Mouse (Mus musculus) neural tube, embryonic 14.5 days (tissue): ENCODE measurements around the gene Pak1ip1. TPM values are rescaled to one million over a fixed set of nuclear protein-coding genes. Genes with fewer than 3 reads are reported as not detected.
"Not testable (repeated sequence)": the region's sequence is repeated elsewhere in the genome, so short reads cannot be mapped to it uniquely, and the experiment has no call there.

ENCODE experiments used
- ATAC-seq: fragments of 200-750 bp; cut with Nextera tagmentation; 2 replicates; pipeline ENCODE4 v1.8.0; 2017; ENCODE audit warnings: low read depth, mild to moderate bottlenecking, moderate TSS enrichment, moderate library complexity
- H3K27ac ChIP-seq: fragments of 300-500 bp; sonication (generic); 2 replicates; pipeline ENCODE4 v1.5.1; 2014; ENCODE audit warnings: low read depth, mild to moderate bottlenecking, control low read depth, low read length, moderate library complexity, mixed read lengths
- H3K27me3 ChIP-seq: fragments of 300-500 bp; sonication (generic); 2 replicates; pipeline ENCODE4 v1.6.1; 2014; ENCODE audit warnings: low read length; ENCODE audit not compliant: control insufficient read depth, insufficient read depth
- H3K36me3 ChIP-seq: fragments of 300-500 bp; sonication (generic); 2 replicates; pipeline ENCODE4 v1.6.1; 2014; ENCODE audit warnings: low read length, mixed read lengths; ENCODE audit not compliant: control insufficient read depth, insufficient read depth
- H3K4me1 ChIP-seq: fragments of 300-500 bp; sonication (generic); 2 replicates; pipeline ENCODE4 v1.6.1; 2014; ENCODE audit warnings: low read length; ENCODE audit not compliant: control insufficient read depth, insufficient read depth
- H3K4me2 ChIP-seq: fragments of 300-500 bp; sonication (generic); 2 replicates; pipeline ENCODE4 v1.6.1; 2014; ENCODE audit warnings: mild to moderate bottlenecking, low read depth, low read length, control low read depth
- H3K4me3 ChIP-seq: fragments of 300-500 bp; sonication (generic); 2 replicates; pipeline ENCODE4 v1.5.1; 2014; ENCODE audit warnings: low read depth, low read length, control low read depth, mixed read lengths
- H3K9ac ChIP-seq: fragments of 300-500 bp; sonication (generic); replicated peaks from 2 replicates; pipeline ENCODE4 v1.6.1; 2014; ENCODE audit warnings: low read depth, mild to moderate bottlenecking, control low read depth, low read length, mixed read lengths
- H3K9me3 ChIP-seq: fragments of 300-500 bp; sonication (generic); 2 replicates; pipeline ENCODE4 v1.6.1; 2016; ENCODE audit warnings: low read length; ENCODE audit not compliant: control insufficient read depth
- WGBS: fragments of 180-500 bp; shearing (Covaris S2); extraction: QIAGEN DNeasy Blood & Tissue Kit; methylation state at CpG from one replicate; pipeline ENCODE4 v1.1.7; 2014; 5-methylcytosine and 5-hydroxymethylcytosine counted together
- polyA plus RNA-seq: library from polyadenylated mRNA; unstranded; fragments of >200 nt; fragmentation: Nextera tagmentation; extraction: Ambion mirVana; gene quantifications from 2 replicates; pipeline ENCODE4 v1.2.1, GENCODE M21; 2014

Pak1ip1 gene
- polyA plus RNA-seq, 1 experiment from 2014 or later = 55.5 TPM

DNA sequence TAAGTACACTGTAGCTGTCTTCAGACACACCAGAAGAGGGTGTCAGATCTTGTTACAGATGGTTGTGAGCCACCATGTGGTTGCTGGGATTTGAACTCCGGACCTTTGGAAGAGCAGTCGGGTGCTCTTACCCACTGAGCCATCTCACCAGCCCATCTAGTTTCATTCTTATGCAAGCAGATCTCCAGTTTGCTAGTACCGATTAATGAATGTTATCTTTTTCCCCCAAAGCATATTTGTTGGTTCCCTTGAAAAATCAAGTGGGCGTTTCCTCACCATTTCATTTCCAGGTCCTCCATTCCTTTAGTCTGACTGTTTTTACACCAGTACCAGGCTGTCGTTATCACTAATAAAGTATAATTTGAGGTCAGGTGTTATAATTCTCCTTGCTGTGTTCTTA lies 2.3 kb upstream of the Pak1ip1 start:
- not testable (repeated sequence) for H3K27me3 ChIP-seq, H3K9ac ChIP-seq, H3K4me3 ChIP-seq, H3K4me2 ChIP-seq, ATAC-seq, H3K4me1 ChIP-seq, H3K9me3 ChIP-seq, H3K36me3 ChIP-seq, H3K27ac ChIP-seq
- WGBS = 95% methylated on average over 5 of the region's 5 CpGs

DNA sequence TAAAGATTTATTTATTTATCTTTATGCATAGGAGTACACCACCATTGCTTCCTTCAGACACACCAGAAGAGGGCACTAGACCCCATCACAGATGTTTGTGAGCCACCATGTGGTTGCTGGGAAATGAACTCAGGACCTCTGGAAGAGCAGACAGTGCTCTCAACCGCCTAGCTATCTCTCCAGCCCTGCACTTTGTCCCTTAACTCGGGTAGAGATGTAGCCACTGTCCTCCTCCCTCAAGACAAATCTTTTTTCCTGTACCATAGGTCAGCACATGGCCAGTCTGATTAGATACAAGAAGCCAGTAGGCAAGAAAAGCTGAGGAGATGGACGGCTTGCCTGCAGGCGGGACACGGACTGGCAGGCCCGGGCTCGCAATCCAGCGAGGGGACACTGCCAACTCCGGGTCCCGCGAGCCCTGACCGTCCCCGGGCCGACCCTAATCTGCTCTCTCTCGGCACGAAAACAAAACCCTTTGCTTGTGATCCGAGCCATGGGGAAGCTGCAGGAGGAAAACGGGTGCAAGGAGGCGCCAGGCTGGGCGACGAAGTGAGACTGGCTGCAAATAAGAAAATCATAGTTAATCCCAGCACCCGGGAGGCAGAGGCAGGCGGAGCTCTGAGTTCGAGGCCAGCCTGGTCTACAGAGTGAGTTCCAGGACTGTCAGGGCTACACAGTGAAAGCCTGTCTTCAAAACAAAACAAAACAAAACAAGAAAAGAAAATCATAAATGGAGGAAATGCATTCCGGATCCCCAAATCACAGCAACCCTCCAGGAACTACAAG lies 490 bp upstream of the Pak1ip1 start:
- Histone ChIP-seq H3K36me3 (peaks cover 2% of the 10 kb centered on the region; the same call in 1 of the 2 replicates), H3K4me3 (peak overlapping the region; percentile 77), H3K9me3 (no peaks in the 10 kb centered on the region), H3K27me3 (no peaks in the 10 kb centered on the region), H3K4me2 (peak overlapping the region; percentile 93), H3K9ac (peak overlapping the region; percentile 73), H3K27ac (peak overlapping the region; percentile 97), H3K4me1 (peaks cover 4% of the 10 kb centered on the region; the same call in 1 of the 2 replicates)
- WGBS = 1% methylated on average over 25 of the region's 25 CpGs
- ATAC-seq = peak; percentile 51

DNA sequence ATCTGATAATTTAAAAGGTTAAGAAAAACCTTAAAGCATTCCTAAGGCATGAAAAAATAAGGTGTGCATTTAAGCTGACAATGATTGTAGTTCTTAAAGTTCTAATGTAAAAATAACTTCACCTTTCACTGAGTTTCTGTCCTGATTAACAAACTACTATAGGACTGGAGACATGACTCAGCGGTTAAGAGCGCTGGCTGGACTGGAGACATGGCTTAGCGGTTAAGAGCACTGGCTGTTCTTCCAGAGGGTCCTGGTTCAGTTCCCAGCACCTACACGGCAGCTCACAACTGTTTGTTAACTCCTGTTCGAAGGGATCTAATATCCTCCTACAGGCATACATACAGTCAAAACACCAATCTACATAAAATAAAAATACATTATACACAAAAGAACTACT lies 1.2 kb downstream of the Pak1ip1 start:
- no peak overlapping the region for H3K27ac ChIP-seq
- peaks cover 4% of the 10 kb centered on the region; the same call in 1 of the 2 replicates for H3K4me1 ChIP-seq
- H3K27me3 ChIP-seq = no peaks in the 10 kb centered on the region
- H3K4me3 ChIP-seq = peak overlapping the region; percentile 77
- H3K9ac ChIP-seq = 0 out of 2 replicates have a peak overlapping the region, but pooled peaks have one; percentile 3
- peaks cover 18% of the 10 kb centered on the region for H3K36me3 ChIP-seq
- no peaks in the 10 kb centered on the region for H3K9me3 ChIP-seq
- 86% methylated on average over 5 of the region's 5 CpGs for WGBS
- H3K4me2 ChIP-seq = peak overlapping the region; percentile 93
- ATAC-seq = no peak

DNA sequence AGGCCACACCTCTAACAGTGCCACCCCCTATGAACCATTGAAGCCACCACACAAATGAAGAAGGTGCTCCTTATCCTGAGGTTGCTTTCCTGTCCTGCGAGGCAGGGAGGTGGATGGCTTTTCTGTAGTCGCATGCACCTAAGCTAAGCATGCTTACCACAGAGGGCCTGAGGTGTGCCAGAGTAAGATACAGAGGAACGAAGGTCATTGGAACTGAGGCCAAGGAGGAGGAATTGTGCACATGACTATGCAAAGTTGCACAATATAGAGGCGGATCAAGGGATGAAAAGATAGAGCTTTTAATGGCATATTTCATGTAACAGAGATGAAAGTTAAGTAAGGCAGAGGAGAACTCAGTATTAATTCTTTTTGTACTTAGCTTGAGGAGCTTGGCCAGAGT lies 5.4 kb downstream of the Pak1ip1 start:
- 93% methylated on average over 4 of the region's 4 CpGs for WGBS
- Histone ChIP-seq H3K4me3 (no peak overlapping the region), H3K27me3 (no peaks in the 10 kb centered on the region), H3K9me3 (no peaks in the 10 kb centered on the region), H3K9ac (no peak overlapping the region), H3K27ac (no peak overlapping the region), H3K4me1 (peaks cover 4% of the 10 kb centered on the region; the same call in 1 of the 2 replicates), H3K36me3 (peaks cover 54% of the 10 kb centered on the region), H3K4me2 (no peak overlapping the region)
- ATAC-seq = no peak

DNA sequence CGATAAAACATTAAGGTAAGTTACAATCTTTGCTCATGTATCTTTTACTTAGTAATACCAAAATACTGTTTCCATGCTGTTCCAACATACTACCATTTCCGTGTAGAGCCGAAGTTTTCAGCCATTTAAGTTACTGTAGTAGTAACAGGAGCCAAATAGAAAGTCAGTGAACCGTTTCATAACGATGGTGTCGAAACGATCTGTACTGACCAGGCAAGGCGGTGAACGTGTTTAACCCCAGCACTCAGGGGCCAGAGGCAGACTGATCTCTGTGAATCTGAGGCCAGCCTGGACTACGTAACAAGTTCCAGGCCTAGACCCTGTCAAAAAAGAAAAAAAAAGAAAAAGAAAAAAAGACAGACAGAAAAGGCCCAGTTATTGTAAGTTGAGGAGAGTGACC lies 7.4 kb downstream of the Pak1ip1 start:
- WGBS = 96% methylated on average over 10 of the region's 10 CpGs
- H3K4me2 ChIP-seq = no peak overlapping the region
- H3K4me1 ChIP-seq = no peaks in the 10 kb centered on the region
- no peak overlapping the region for H3K9ac ChIP-seq
- no peak for ATAC-seq
- no peaks in the 10 kb centered on the region for H3K27me3 ChIP-seq
- H3K4me3 ChIP-seq = no peak overlapping the region
- peaks cover 73% of the 10 kb centered on the region for H3K36me3 ChIP-seq
- H3K27ac ChIP-seq = no peak overlapping the region
- H3K9me3 ChIP-seq = no peaks in the 10 kb centered on the region

DNA sequence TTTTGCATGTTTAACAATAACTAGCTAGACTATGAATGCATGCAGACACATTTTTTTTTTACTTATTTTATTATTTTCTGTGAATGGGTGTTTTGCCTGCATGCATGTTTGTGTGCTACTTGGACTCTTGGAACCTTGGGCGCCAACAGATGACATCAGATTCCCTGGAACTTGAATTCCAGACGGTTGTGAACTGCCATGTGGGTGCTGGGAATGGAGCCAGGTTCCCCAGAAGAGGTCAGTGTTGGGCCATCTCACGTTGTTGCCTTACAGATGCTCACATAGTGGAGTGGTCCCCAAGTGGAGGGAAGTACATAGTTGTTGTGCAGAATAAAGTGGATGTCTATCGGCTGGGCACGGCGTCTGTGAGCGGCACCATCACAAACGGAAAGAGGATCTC lies 8.1 kb downstream of the Pak1ip1 start:
- H3K9me3 ChIP-seq = no peaks in the 10 kb centered on the region
- H3K4me3 ChIP-seq = no peak overlapping the region
- H3K36me3 ChIP-seq = peaks cover 73% of the 10 kb centered on the region
- no peak overlapping the region for H3K9ac ChIP-seq
- no peak for ATAC-seq
- H3K27ac ChIP-seq = no peak overlapping the region
- no peaks in the 10 kb centered on the region for H3K27me3 ChIP-seq
- H3K4me2 ChIP-seq = no peak overlapping the region
- 87% methylated on average over 8 of the region's 8 CpGs for WGBS
- no peaks in the 10 kb centered on the region for H3K4me1 ChIP-seq

DNA sequence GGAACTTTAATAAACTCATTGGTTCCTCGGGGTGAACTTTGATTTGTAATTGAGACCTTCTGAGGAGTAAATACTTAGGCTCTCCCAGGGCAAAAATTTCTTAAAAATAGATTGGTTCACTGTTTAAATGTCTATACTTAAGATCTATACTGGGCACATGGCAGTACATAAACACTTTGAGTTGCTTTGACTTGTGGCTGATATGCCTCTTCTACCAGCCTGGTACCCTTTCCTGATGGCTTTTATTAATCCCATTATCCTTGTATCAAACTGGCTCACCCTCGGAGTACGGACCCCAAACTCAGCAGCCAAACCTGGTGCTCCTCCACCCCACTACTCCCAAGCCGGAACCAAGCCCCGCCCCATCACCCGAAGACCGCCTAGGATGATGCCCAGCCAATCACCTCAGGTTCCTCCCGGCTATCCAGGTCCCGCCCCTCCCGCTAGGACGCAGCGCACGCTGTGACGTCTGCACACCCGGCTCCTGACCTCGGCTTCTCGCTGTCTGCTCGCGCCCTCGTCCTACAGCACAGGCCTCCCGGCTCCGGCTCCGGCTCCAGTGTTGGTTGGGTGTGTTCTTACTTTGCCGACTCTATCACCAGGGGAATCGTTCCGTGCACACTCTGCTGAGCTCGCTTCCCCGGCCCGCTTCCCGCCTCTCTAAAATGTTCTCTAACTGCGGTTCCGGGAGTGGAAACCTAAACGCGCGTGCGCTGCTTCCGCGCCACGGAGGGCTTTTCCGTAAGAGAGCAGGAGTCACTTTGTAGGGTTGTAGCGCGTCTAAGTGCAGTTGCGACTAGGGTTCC lies 15.2 kb downstream of the Pak1ip1 start, which contains the start of gene Tmem14c:
TSS of gene Tmem14c (plus strand) at position 464 of the 806 bp plus-strand sequence.
- H3K4me1 ChIP-seq = peaks cover 16% of the 10 kb centered on the region
- H3K9ac ChIP-seq = peak within 1 kb of the TSS; percentile 59
- peak; percentile 99 for ATAC-seq
- H3K4me2 ChIP-seq = peak within 1 kb of the TSS; percentile 75
- H3K9me3 ChIP-seq = no peaks in the 10 kb centered on the region
- under 1% methylated on average over 43 of the region's 43 CpGs for WGBS
- no peaks in the 10 kb centered on the region for H3K27me3 ChIP-seq
- H3K27ac ChIP-seq = peak within 1 kb of the TSS; percentile 83
- H3K36me3 ChIP-seq = peaks cover 24% of the 10 kb centered on the region
- H3K4me3 ChIP-seq = peak within 1 kb of the TSS; percentile 65

DNA sequence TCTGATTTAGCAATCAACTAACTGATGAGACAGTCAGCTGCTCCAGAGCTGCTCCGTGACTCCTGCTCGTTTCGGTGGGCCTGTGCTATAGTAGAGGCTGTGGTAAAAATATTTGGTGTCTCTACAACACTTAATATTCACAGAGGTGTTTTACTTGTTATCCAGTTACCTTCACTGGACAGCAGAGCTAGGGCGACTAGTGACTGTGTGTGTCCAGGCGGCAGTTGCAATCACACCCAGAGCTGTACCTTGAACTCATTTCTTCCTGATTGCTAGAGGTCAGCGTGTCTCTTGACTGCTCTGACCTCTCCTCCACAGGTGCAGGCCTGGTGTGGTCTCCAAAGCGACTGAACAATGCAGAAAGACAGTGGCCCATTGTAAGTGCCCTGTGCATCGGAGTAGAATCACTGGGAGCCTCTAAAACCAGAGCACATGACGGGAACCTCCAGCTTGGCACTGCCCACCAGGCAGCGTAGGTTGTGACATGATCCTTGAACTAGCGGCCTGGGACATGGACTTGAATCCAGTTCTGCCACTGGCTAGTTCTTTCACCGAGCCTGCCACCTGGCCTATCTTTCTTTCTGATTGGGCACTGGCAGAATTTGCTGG lies 16.1 kb downstream of the Pak1ip1 start:
- Histone ChIP-seq H3K9ac (peak overlapping the region; percentile 59), H3K4me3 (peak overlapping the region; percentile 65), H3K9me3 (no peaks in the 10 kb centered on the region), H3K4me1 (peaks cover 16% of the 10 kb centered on the region), H3K4me2 (peak overlapping the region; percentile 75), H3K27me3 (no peaks in the 10 kb centered on the region), H3K27ac (peak overlapping the region; percentile 83), H3K36me3 (peaks cover 15% of the 10 kb centered on the region)
- WGBS = 39% methylated on average over 12 of the region's 12 CpGs
- ATAC-seq = peak; percentile 19
